Mouse (Mus musculus) liver, postnatal 0 days (tissue): Measurements from ENCODE around the gene Rbfox2. TPM values are rescaled to one million over a fixed set of nuclear protein-coding genes. Genes with fewer than 3 reads are reported as not detected.
A peak's percentile ranks its signal among the peaks of the same experiment; 100 is the strongest.

Experiments
- ATAC-seq: fragments of 200-750 bp; cut with Nextera tagmentation; 2 replicates; pipeline ENCODE4 v1.8.0; 2017; ENCODE audit warnings: mild to moderate bottlenecking, moderate library complexity
- DNase-seq: peaks from one replicate; pipeline ENCODE4 v3.0.0-alpha.2; 2016
- H3K27ac ChIP-seq: fragments of 300-500 bp; sonication (generic); 2 replicates; pipeline ENCODE4 v1.5.1; 2014; ENCODE audit warnings: antibody characterized with exemption, moderate library complexity, mild to moderate bottlenecking, low read depth
- H3K27me3 ChIP-seq: fragments of 300-500 bp; sonication (generic); 2 replicates; pipeline ENCODE4 v1.6.1; 2014; ENCODE audit warnings: low read length, control low read depth, mixed read lengths; ENCODE audit not compliant: insufficient read depth
- H3K36me3 ChIP-seq: fragments of 300-500 bp; sonication (generic); replicated peaks from 2 replicates; pipeline ENCODE4 v1.6.1; 2014; ENCODE audit warnings: mild to moderate bottlenecking, control low read depth, low read length, moderate library complexity, mixed read lengths; ENCODE audit not compliant: insufficient read depth
- H3K4me1 ChIP-seq: fragments of 300-500 bp; sonication (generic); 2 replicates; pipeline ENCODE4 v1.6.1; 2014; ENCODE audit warnings: antibody characterized with exemption, mild to moderate bottlenecking, control low read depth; ENCODE audit not compliant: insufficient read depth
- H3K4me2 ChIP-seq: fragments of 300-500 bp; sonication (generic); 2 replicates; pipeline ENCODE4 v1.6.1; 2014; ENCODE audit warnings: low read depth, mild to moderate bottlenecking, low read length, moderate library complexity, mixed read lengths
- H3K4me3 ChIP-seq: fragments of 300-500 bp; sonication (generic); 2 replicates; pipeline ENCODE4 v1.5.1; 2014; ENCODE audit warnings: low read depth, low read length
- H3K9ac ChIP-seq: fragments of 300-500 bp; sonication (generic); replicated peaks from 2 replicates; pipeline ENCODE4 v1.6.1; 2014; ENCODE audit warnings: mild to moderate bottlenecking, moderate library complexity
- H3K9me3 ChIP-seq: fragments of 300-500 bp; sonication (generic); 2 replicates; pipeline ENCODE4 v1.6.1; 2016; ENCODE audit warnings: mild to moderate bottlenecking, control low read depth, low read length, mixed read lengths
- CTCF ChIP-seq: sonication (generic); IDR thresholded peaks from 2 replicates; pipeline ENCODE4 v1.5.1; 2016; ENCODE audit warnings: antibody characterized with exemption, low read depth
- EP300 ChIP-seq: IDR thresholded peaks from 2 replicates; pipeline ENCODE4 v1.6.1; 2016; ENCODE audit warnings: antibody characterized with exemption, low read depth, mild to moderate bottlenecking
- WGBS: fragments of 180-500 bp; shearing (Covaris S2); extraction: QIAGEN DNeasy Blood & Tissue Kit; methylation state at CpG from one replicate; pipeline ENCODE4 v1.1.7; 2014; ENCODE audit not compliant: insufficient replicate concordance; 5-methylcytosine and 5-hydroxymethylcytosine counted together
- polyA plus RNA-seq: library from polyadenylated mRNA; unstranded; fragments of >200 nt; fragmentation: Nextera tagmentation; extraction: Ambion mirVana; gene quantifications from 2 replicates; pipeline ENCODE4 v1.2.1, GENCODE M21; 2015

Gene Rbfox2
- polyA plus RNA-seq, 1 experiment from 2014 or later: 6.9 TPM

GRCm38 (mm10) chr15:77058566-77058965 lies 248.2 kb downstream of the Rbfox2 start:
- H3K4me1 ChIP-seq: no peaks in the 10 kb centered on the region
- H3K9me3 ChIP-seq: no peaks in the 10 kb centered on the region
- H3K4me2 ChIP-seq: no peak overlapping the region
- TF ChIP-seq CTCF: no peak
- TF ChIP-seq EP300: no peak
- DNase-seq (no peak), ATAC-seq (no peak)
- H3K36me3 ChIP-seq: no peaks in the 10 kb centered on the region
- no peak overlapping the region for H3K9ac ChIP-seq
- no peak overlapping the region for H3K4me3 ChIP-seq
- no peak overlapping the region for H3K27ac ChIP-seq
- no peaks in the 10 kb centered on the region for H3K27me3 ChIP-seq

GRCm38 (mm10) chr15:77056791-77057051 lies 250.1 kb downstream of the Rbfox2 start:
- H3K27me3 ChIP-seq: no peaks in the 10 kb centered on the region
- no peak overlapping the region for H3K4me3 ChIP-seq
- WGBS: 56% methylated on average over 3 of the region's 3 CpGs
- no peak for ATAC-seq
- DNase-seq: no peak
- H3K4me1 ChIP-seq: no peaks in the 10 kb centered on the region
- no peaks in the 10 kb centered on the region for H3K9me3 ChIP-seq
- no peak overlapping the region for H3K27ac ChIP-seq
- no peaks in the 10 kb centered on the region for H3K36me3 ChIP-seq
- TF ChIP-seq EP300 (no peak), CTCF (no peak)
- no peak overlapping the region for H3K9ac ChIP-seq
- no peak overlapping the region for H3K4me2 ChIP-seq

GRCm38 (mm10) chr15:77056001-77056790 lies 250.6 kb downstream of the Rbfox2 start:
- WGBS: 52% methylated on average over 6 of the region's 6 CpGs
- Histone ChIP-seq H3K36me3 (no peaks in the 10 kb centered on the region), H3K4me1 (no peaks in the 10 kb centered on the region), H3K4me2 (no peak overlapping the region), H3K4me3 (no peak overlapping the region), H3K27ac (no peak overlapping the region), H3K9ac (no peak overlapping the region), H3K27me3 (no peaks in the 10 kb centered on the region), H3K9me3 (no peaks in the 10 kb centered on the region)
- DNase-seq: no peak
- no peak for ATAC-seq
- no peak for TF ChIP-seq CTCF
- no peak for TF ChIP-seq EP300

- ATAC-seq: no peak
- H3K27me3 ChIP-seq: no peaks in the 10 kb centered on the region
- no peaks in the 10 kb centered on the region for H3K36me3 ChIP-seq
- no peak for DNase-seq
- TF ChIP-seq EP300: no peak
- TF ChIP-seq CTCF: no peak
- no peak overlapping the region for H3K4me2 ChIP-seq
- 62% methylated on average over 5 of the region's 5 CpGs for WGBS
- H3K4me3 ChIP-seq: no peak overlapping the region
- no peak overlapping the region for H3K9ac ChIP-seq
- no peaks in the 10 kb centered on the region for H3K9me3 ChIP-seq
- no peak overlapping the region for H3K27ac ChIP-seq
- H3K4me1 ChIP-seq: no peaks in the 10 kb centered on the region
Measured at GRCm38 (mm10) chr15:77054611-77055175, 252.1 kb downstream of the Rbfox2 start.

GRCm38 (mm10) chr15:77053021-77053420 lies 253.8 kb downstream of the Rbfox2 start:
- H3K9me3 ChIP-seq: no peaks in the 10 kb centered on the region
- no peak for TF ChIP-seq EP300
- TF ChIP-seq CTCF: no peak
- H3K36me3 ChIP-seq: no peaks in the 10 kb centered on the region
- H3K4me2 ChIP-seq: no peak overlapping the region
- H3K27ac ChIP-seq: no peak overlapping the region
- DNase-seq (no peak), ATAC-seq (peak; percentile 17; the same call in 1 of the 2 replicates)
- no peak overlapping the region for H3K9ac ChIP-seq
- H3K27me3 ChIP-seq: no peaks in the 10 kb centered on the region
- H3K4me3 ChIP-seq: no peak overlapping the region
- H3K4me1 ChIP-seq: no peaks in the 10 kb centered on the region
- WGBS: 81% methylated on average over 1 of the region's 1 CpGs

GRCm38 (mm10) chr15:77052176-77052575 lies 254.6 kb downstream of the Rbfox2 start:
- ATAC-seq (no peak), DNase-seq (no peak)
- Histone ChIP-seq H3K4me2 (no peak overlapping the region), H3K27me3 (no peaks in the 10 kb centered on the region), H3K9ac (no peak overlapping the region), H3K4me1 (no peaks in the 10 kb centered on the region), H3K4me3 (no peak overlapping the region), H3K36me3 (no peaks in the 10 kb centered on the region), H3K9me3 (no peaks in the 10 kb centered on the region), H3K27ac (no peak overlapping the region)
- TF ChIP-seq EP300 (no peak), CTCF (no peak)
- WGBS: 27% methylated on average over 1 of the region's 1 CpGs
